Mouse (Mus musculus): ENCODE measurements around the gene Crybb1.

The Crybb1 gene

GRCm38 (mm10) chr5:112255426-112255825, at the start of gene Crybb1:
Gene Crybb1 (plus strand): TSS chr5:112255815.
- no peak for DNase-seq

- DNase-seq = no peak
Observed at GRCm38 (mm10) chr5:112206543-112207255, 48.9 kb upstream of the Crybb1 start.

GRCm38 (mm10) chr5:112208321-112208720, 47.3 kb upstream of the Crybb1 start:
- DNase-seq = no peak

- peak; percentile 35 for DNase-seq
Observed at GRCm38 (mm10) chr5:112210104-112210503, 45.5 kb upstream of the Crybb1 start.

DNA sequence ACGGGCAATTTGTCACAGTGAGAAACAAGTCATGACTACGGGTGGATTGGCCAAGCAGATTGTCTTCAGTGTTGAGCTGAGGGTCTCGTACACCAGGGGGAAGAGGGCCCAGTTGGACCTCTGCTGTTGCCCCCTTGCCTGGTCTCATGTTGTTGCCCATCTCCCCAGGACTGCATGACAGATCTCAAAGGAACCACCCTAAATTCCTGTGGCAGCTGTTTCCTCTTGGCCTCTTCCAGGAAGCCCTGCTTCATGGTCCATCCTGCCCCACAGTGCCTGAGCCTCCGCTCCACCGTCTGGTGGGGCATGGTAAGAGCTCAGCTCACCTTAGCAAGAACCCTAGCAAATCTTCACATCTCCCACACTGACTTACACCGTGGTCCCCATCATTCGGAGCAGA, 43.7 kb upstream of the Crybb1 start:
- DNase-seq = no peak

- DNase-seq = no peak
Observed at GRCm38 (mm10) chr5:112212711-112213264, 42.8 kb upstream of the Crybb1 start.

DNA sequence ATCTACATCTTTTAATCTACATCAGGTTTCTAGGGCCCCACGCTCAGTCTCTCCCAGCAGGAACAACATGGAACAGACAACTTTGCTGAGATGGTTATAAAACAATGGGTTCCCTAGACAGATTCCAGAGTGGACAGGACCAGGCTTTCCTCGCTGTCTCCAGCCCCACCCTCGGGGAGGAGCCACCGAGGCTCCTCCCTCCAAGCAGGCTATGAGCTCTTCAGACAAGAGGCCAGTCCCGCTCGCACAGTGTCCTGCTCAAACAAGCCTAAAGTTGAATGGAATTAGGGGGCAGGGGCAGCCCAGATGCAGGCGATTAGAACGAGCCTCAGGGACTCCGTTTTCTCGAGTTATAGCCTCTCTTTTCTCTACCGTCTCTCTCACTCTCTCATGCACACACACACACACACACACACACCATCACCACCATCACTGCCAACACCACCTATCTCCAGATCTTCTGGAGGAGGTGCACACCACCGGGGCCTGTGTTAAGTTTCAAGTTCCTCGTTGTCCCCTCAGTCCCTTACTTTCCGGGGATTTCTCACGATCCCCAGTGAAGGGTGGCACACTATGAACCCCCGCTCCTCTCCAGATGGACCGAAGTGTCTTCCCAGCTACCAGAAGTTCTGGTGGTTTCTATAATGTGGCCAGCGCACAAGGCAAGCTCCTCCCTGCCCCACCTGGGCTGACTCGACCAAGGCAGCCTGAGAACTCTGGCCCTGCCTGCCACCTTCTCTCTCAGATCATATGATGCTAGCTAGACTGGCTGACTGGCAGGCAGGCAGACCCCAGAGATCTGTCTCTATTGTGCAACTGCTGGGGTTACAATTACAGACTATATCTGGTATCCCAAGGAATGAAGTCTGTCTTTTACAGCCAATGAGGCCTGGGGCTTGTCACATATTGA, 42.0 kb upstream of the Crybb1 start:
- DNase-seq = no peak

- peak; percentile 49 for DNase-seq
Observed at GRCm38 (mm10) chr5:112214419-112214818, 41.2 kb upstream of the Crybb1 start.

- DNase-seq = no peak
Observed at GRCm38 (mm10) chr5:112215291-112215751, 40.3 kb upstream of the Crybb1 start.

DNA sequence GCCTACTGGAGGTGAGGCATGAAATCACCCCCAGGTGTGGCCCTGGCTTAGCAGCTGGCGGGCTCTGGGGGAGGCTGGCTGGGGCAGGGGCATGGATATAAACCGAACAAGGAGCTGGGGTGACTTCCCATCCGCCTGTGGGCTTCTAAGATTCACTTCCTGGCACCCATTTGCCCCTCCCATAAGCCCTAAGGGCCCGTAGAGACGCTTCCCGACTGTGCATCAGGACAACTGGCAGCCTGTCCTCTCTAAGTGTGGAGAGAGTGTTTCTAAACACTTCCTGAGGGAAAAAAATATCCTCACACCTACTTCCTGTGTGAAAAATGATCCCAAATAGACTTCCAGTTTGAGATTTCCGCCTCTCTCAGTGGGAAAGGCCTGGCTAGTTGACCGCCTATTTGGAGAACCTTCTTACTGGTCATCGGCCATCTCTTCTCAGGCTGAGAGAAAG, 39.8 kb upstream of the Crybb1 start:
- no peak for DNase-seq

- DNase-seq = no peak
Observed at GRCm38 (mm10) chr5:112216335-112216734, 39.3 kb upstream of the Crybb1 start.

DNA sequence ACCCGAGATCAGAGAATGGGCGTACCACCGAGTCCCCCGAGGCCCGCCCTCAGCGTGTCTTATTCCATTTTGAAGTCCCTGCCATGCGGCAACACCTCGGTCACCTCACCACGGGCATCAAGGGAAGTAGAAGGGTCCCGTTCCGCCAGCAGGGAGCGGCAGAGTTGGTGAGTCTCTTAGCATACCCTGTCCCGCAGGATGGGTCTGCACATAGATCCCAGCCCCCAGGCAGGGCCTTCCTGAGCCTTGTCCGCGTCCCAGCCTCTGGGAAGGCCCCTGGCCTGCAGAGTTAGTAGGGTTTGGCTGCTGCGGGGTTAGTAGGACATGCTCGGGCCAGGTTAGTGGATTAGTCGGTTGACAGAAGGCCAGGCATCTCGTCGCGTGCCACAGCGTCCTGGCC, 38.6 kb upstream of the Crybb1 start:
- DNase-seq = no peak

DNA sequence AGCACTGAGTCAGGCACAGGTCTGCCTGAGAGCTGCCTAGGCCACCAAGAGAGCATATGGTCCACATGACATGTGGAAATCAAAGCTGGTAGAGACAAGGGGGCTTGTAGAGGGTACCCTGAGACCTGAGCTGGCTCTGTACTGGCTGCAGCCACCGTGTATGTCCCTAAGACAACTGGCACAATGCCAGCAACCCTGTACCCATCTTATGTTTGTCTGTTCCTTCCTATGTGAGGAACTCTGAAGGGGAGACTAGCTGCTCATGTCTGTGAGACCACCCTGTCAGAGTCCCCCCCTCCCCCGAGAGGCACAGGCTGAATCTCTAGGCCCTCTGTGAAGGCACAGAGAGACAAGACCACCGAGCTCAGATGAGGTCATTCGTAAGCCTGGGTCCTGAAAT, 36.9 kb upstream of the Crybb1 start:
- DNase-seq = no peak

DNA sequence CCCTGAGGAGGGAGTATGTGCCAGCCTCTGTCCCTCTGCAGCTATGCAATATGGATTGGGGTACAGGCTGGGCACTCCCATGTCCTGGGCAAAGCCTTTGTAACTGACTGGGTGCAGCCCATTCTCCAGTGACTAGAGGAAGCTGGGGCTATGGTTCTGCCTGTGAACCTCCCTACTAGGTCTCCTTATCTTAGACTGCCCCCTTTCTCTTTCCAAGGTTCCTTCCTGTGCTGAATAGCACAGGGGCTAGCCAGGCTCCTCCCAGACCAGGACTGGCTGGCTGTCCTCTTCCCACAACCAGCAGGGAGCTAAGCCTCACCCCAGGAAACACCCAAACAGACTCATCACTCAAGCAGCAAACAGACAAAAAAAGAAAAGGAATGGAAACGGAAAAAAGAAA, 36.2 kb upstream of the Crybb1 start:
- DNase-seq = no peak

DNA sequence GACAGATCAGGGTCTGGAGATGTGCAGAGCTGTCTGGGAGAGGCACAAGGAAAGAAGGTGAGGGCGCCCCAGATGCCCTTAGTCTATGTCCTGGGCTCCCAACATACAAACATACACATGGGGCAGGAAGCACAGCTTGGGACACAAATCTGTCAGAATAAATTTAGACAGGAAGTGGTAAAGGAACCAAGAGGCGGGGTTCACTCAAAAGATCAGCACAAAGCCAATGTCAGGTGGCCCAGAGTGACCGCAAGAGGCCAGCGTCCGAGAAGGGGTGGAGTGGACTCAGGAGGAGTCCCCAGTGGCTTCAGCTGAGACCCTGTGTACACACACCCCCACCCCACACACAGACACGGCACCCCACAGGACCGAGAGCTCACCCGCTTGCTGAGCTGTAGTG, 35.4 kb upstream of the Crybb1 start:
- peak; percentile 22 for DNase-seq

GRCm38 (mm10) chr5:112225591-112225990, 30.0 kb upstream of the Crybb1 start:
- DNase-seq = no peak

DNA sequence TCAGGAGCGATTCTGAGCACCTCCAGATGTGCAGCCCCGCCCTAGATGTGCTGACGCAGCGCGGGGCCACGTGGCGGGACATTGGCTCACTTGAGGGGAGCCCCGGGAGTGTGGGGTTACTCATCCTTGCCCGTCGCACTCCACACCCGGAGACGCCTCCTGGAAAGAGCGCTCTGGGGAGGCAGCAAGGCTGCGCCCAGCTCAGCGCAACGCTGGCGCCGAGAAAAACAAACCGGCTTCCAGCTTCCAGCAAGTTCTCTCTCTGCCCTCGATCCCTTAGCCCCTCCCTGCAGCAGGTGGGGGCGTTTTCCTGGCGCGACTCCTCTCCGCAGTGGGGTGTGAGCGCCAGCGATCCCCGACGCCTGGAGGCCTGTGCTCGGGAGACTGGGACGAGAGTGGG, 28.3 kb upstream of the Crybb1 start:
- no peak for DNase-seq

GRCm38 (mm10) chr5:112227898-112228239, 27.7 kb upstream of the Crybb1 start:
- no peak for DNase-seq

- DNase-seq = no peak
Observed at GRCm38 (mm10) chr5:112228240-112229076, 27.2 kb upstream of the Crybb1 start.

DNA sequence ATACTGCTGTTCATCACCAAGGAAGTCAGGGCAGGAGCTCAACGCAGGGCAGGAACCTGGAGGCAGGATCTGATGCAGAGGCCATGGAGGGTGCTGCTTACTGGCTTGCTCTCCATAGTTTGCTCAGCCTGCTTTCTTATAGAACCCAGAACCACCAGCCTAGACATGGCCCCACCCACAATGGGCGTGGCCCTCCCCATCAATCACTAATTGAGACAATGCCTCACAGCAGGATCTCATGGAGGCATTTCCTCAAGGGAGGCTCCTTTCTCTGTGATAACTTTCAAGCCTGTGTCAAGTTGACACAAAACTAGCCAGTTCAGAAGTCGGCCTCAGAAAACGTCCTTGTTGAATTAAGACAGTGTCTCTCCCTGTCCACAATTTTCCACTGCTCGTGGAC, 19.8 kb upstream of the Crybb1 start:
- DNase-seq = no peak

DNA sequence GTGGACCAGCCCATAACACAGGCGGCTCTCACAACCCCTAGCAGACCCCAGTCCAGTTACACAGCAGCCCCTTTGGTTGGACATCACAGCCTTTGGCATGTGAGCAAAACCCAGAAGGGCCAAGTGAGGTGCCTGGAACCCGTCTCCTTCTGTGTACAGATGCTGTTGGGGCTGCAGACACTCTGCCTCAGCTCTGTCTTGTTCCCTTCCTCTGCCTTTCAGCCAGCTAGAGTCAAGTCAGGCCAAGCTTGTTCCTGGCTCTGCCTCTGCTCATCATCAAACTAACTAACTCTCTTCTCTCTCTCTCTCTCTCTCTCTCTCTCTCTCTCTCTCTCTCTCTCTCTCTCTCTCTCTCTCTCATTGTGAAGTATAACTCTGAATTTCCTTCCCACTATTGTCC, 19.0 kb upstream of the Crybb1 start:
- no peak for DNase-seq

DNA sequence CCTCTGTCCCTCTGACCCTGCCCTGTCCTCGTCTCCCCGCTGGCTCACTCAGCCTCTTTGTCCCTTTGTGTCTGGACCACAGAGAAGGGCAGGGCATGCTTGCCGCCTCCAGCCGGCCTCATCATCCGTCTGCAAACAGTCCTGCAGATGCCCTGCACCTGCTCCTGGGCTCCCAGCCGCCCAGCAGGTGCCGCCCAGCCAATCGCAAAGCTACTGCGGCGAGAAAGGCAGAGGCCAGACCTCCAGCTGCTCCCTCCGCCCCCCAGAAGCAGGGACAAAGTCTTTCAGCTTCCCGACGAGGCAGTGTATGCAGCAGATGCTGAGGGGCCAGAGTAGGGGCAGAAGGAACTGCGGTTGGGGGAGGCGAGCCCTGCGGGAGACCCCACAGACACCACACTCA, 18.2 kb upstream of the Crybb1 start:
- no peak for DNase-seq
